Mouse (Mus musculus): ENCODE measurements around the gene Exoc2. TPM values are rescaled to one million over a fixed set of nuclear protein-coding genes. Genes with fewer than 3 reads are reported as not detected.

Exoc2 gene
- polyA plus RNA-seq, 1 experiment from 2014 or later = 47.0 TPM

DNA sequence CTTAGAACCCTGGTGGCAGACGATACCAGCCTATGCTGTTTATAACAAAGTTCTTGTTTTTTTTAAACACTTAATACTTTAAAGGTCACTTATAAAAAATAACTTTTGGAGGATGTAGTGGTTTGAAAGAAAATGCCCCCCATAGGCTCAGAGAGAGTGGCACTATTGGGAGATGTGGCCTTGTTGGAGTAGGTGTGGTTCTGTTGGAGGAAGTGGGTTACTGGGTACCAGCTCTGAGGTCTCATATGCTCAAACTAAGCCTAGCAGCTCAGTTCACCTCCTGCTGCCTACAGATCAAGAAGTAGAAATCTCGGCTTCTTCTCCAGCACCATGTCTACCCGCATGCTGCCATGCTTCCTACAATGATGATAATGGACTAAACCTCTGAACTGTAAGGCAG, 98.1 kb downstream of the Exoc2 start:
- H3K9me3 ChIP-seq (ENCODE audit: low read depth, low read length) = no peaks in the 10 kb centered on the region

GRCm38 (mm10) chr13:30873472-30873871, 100.4 kb downstream of the Exoc2 start:
- Histone ChIP-seq H3K4me1 (ENCODE audit: insufficient read depth) (no peaks in the 10 kb centered on the region), H3K9ac (no peak overlapping the region), H3K4me2 (no peak overlapping the region), H3K27me3 (ENCODE audit: insufficient read depth, low read length) (no peaks in the 10 kb centered on the region), H3K27ac (ENCODE audit: low read depth) (no peak overlapping the region), H3K36me3 (ENCODE audit: insufficient read depth) (peaks cover 58% of the 10 kb centered on the region), H3K4me3 (ENCODE audit: low read depth, low read length) (no peak overlapping the region), H3K9me3 (ENCODE audit: low read depth, low read length) (no peaks in the 10 kb centered on the region)
- no peak for TF ChIP-seq CTCF (IDR thresholded peaks at IDR 0.05; ENCODE audit: low read depth)
- 88% methylated on average over 1 of the region's 1 CpGs for WGBS
- DNase-seq = no peak
- ATAC-seq (ENCODE audit: insufficient read depth) = no peak

More for the DNA sequence above, 98.1 kb downstream of the Exoc2 start:
- WGBS = 86% methylated on average over 3 of the region's 3 CpGs
- Histone ChIP-seq H3K4me1 (ENCODE audit: insufficient read depth) (no peaks in the 10 kb centered on the region), H3K27ac (ENCODE audit: low read depth) (no peak overlapping the region), H3K9ac (no peak overlapping the region), H3K36me3 (ENCODE audit: insufficient read depth) (peaks cover 50% of the 10 kb centered on the region), H3K4me2 (no peak overlapping the region), H3K27me3 (ENCODE audit: insufficient read depth, low read length) (no peaks in the 10 kb centered on the region), H3K4me3 (ENCODE audit: low read depth, low read length) (no peak overlapping the region)
- ATAC-seq (ENCODE audit: insufficient read depth) = no peak
- no peak for DNase-seq
- TF ChIP-seq CTCF (IDR thresholded peaks at IDR 0.05; ENCODE audit: low read depth) = no peak

GRCm38 (mm10) chr13:30865486-30865885, 108.4 kb downstream of the Exoc2 start:
- DNase-seq (no peak), ATAC-seq (ENCODE audit: insufficient read depth) (no peak)
- Histone ChIP-seq H3K27ac (ENCODE audit: low read depth) (no peak overlapping the region), H3K36me3 (ENCODE audit: insufficient read depth) (peaks cover 28% of the 10 kb centered on the region; the same call in 1 of the 2 replicates), H3K4me2 (no peak overlapping the region), H3K27me3 (ENCODE audit: insufficient read depth, low read length) (no peaks in the 10 kb centered on the region), H3K4me3 (ENCODE audit: low read depth, low read length) (no peak overlapping the region), H3K9me3 (ENCODE audit: low read depth, low read length) (no peaks in the 10 kb centered on the region), H3K9ac (no peak overlapping the region), H3K4me1 (ENCODE audit: insufficient read depth) (no peaks in the 10 kb centered on the region)
- TF ChIP-seq CTCF (IDR thresholded peaks at IDR 0.05; ENCODE audit: low read depth) = no peak

GRCm38 (mm10) chr13:30864042-30864441, 109.9 kb downstream of the Exoc2 start:
- peak; percentile 40 for TF ChIP-seq CTCF (IDR thresholded peaks at IDR 0.05; ENCODE audit: low read depth)
- Histone ChIP-seq H3K9me3 (ENCODE audit: low read depth, low read length) (no peaks in the 10 kb centered on the region), H3K4me2 (no peak overlapping the region), H3K9ac (no peak overlapping the region), H3K4me1 (ENCODE audit: insufficient read depth) (no peaks in the 10 kb centered on the region), H3K27ac (ENCODE audit: low read depth) (no peak overlapping the region), H3K27me3 (ENCODE audit: insufficient read depth, low read length) (no peaks in the 10 kb centered on the region), H3K4me3 (ENCODE audit: low read depth, low read length) (no peak overlapping the region), H3K36me3 (ENCODE audit: insufficient read depth) (peaks cover 27% of the 10 kb centered on the region; the same call in 1 of the 2 replicates)
- no peak for ATAC-seq (ENCODE audit: insufficient read depth)
- DNase-seq = peak; percentile 11
- WGBS = 82% methylated on average over 3 of the region's 3 CpGs

DNA sequence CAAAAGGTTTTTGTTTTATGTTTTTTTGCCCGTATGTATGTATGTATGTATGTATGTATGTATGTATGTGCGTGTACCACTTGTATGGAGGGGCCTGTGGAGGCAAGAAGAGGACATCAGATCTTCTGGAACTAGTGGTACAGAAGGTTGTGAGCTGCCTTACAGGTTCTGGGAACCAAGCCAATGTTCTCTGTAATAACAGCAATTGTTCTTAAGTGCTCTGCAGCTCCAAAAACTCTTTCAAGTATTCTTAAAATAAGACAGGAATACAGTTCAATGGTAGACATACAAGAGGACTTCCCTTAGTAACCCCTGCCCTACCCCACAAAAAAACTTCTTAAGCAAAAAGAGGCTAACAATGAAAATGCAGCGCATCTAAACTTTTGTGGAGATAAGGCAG, 115.5 kb downstream of the Exoc2 start:
- Histone ChIP-seq H3K27ac (ENCODE audit: low read depth) (no peak overlapping the region), H3K4me2 (no peak overlapping the region), H3K9me3 (ENCODE audit: low read depth, low read length) (no peaks in the 10 kb centered on the region), H3K36me3 (ENCODE audit: insufficient read depth) (peaks cover 25% of the 10 kb centered on the region), H3K27me3 (ENCODE audit: insufficient read depth, low read length) (no peaks in the 10 kb centered on the region), H3K4me3 (ENCODE audit: low read depth, low read length) (no peak overlapping the region), H3K4me1 (ENCODE audit: insufficient read depth) (no peaks in the 10 kb centered on the region), H3K9ac (no peak overlapping the region)
- ATAC-seq (ENCODE audit: insufficient read depth) (no peak), DNase-seq (peak; percentile 14)
- TF ChIP-seq CTCF (IDR thresholded peaks at IDR 0.05; ENCODE audit: low read depth) = no peak
- WGBS = 86% methylated on average over 3 of the region's 3 CpGs

- TF ChIP-seq CTCF (IDR thresholded peaks at IDR 0.05; ENCODE audit: low read depth) = no peak
- no peak overlapping the region for H3K4me2 ChIP-seq
- H3K4me3 ChIP-seq (ENCODE audit: low read depth, low read length) = no peak overlapping the region
- H3K27ac ChIP-seq (ENCODE audit: low read depth) = no peak overlapping the region
- peaks cover 12% of the 10 kb centered on the region; the same call in 1 of the 2 replicates for H3K36me3 ChIP-seq (ENCODE audit: insufficient read depth)
- H3K9me3 ChIP-seq (ENCODE audit: low read depth, low read length) = no peaks in the 10 kb centered on the region
- H3K4me1 ChIP-seq (ENCODE audit: insufficient read depth) = no peaks in the 10 kb centered on the region
- DNase-seq = no peak
- H3K9ac ChIP-seq = no peak overlapping the region
- H3K27me3 ChIP-seq (ENCODE audit: insufficient read depth, low read length) = no peaks in the 10 kb centered on the region
- ATAC-seq (ENCODE audit: insufficient read depth) = no peak
- 61% methylated on average over 2 of the region's 2 CpGs for WGBS
Observed at GRCm38 (mm10) chr13:30850736-30851135, 123.2 kb downstream of the Exoc2 start.

GRCm38 (mm10) chr13:30848001-30848400, 125.9 kb downstream of the Exoc2 start:
- Histone ChIP-seq H3K27ac (ENCODE audit: low read depth) (no peak overlapping the region), H3K9ac (no peak overlapping the region), H3K4me1 (ENCODE audit: insufficient read depth) (no peaks in the 10 kb centered on the region), H3K9me3 (ENCODE audit: low read depth, low read length) (no peaks in the 10 kb centered on the region), H3K4me2 (no peak overlapping the region), H3K4me3 (ENCODE audit: low read depth, low read length) (no peak overlapping the region), H3K36me3 (ENCODE audit: insufficient read depth) (peaks cover 9% of the 10 kb centered on the region; the same call in 1 of the 2 replicates), H3K27me3 (ENCODE audit: insufficient read depth, low read length) (no peaks in the 10 kb centered on the region)
- TF ChIP-seq CTCF (IDR thresholded peaks at IDR 0.05; ENCODE audit: low read depth) = no peak
- 63% methylated on average over 1 of the region's 1 CpGs for WGBS
- DNase-seq = no peak
- no peak for ATAC-seq (ENCODE audit: insufficient read depth)

GRCm38 (mm10) chr13:30846506-30846905, 127.4 kb downstream of the Exoc2 start:
- Histone ChIP-seq H3K4me1 (ENCODE audit: insufficient read depth) (no peaks in the 10 kb centered on the region), H3K4me2 (no peak overlapping the region), H3K9ac (no peak overlapping the region), H3K9me3 (ENCODE audit: low read depth, low read length) (no peaks in the 10 kb centered on the region), H3K27me3 (ENCODE audit: insufficient read depth, low read length) (no peaks in the 10 kb centered on the region), H3K27ac (ENCODE audit: low read depth) (no peak overlapping the region), H3K4me3 (ENCODE audit: low read depth, low read length) (no peak overlapping the region), H3K36me3 (ENCODE audit: insufficient read depth) (peaks cover 9% of the 10 kb centered on the region; the same call in 1 of the 2 replicates)
- ATAC-seq (ENCODE audit: insufficient read depth) (no peak), DNase-seq (no peak)
- TF ChIP-seq CTCF (IDR thresholded peaks at IDR 0.05; ENCODE audit: low read depth) = no peak
- 87% methylated on average over 4 of the region's 4 CpGs for WGBS

Measured in lung, embryonic 14.5 days (tissue).